Mouse (Mus musculus) CD4-positive helper T cell, adult 2 months (primary cell): ENCODE results near the gene Msi2.

Experiments used
- DNase-seq: peaks from one replicate; pipeline ENCODE4 v3.0.0-alpha.2; 2012; ENCODE audit warnings: low read depth, missing footprints, low spot score

Gene Msi2

GRCm38 (mm10) chr11:88369898-88370297 is 348.4 kb downstream of the Msi2 start:
- DNase-seq: no peak

GRCm38 (mm10) chr11:88367501-88367900 is 350.8 kb downstream of the Msi2 start:
- DNase-seq: no peak

GRCm38 (mm10) chr11:88365914-88366540 is 352.3 kb downstream of the Msi2 start:
- DNase-seq: no peak

- no peak for DNase-seq
Observed at GRCm38 (mm10) chr11:88364231-88364630, 354.1 kb downstream of the Msi2 start.

GRCm38 (mm10) chr11:88363481-88363880 is 354.8 kb downstream of the Msi2 start:
- no peak for DNase-seq

GRCm38 (mm10) chr11:88359736-88360135 is 358.6 kb downstream of the Msi2 start:
- DNase-seq: no peak

- DNase-seq: no peak
Observed at GRCm38 (mm10) chr11:88357325-88357724, 361.0 kb downstream of the Msi2 start.

GRCm38 (mm10) chr11:88356598-88357290 is 361.6 kb downstream of the Msi2 start:
- no peak for DNase-seq

- DNase-seq: no peak
Observed at GRCm38 (mm10) chr11:88356016-88356415, 362.3 kb downstream of the Msi2 start.

GRCm38 (mm10) chr11:88354771-88355170 is 363.5 kb downstream of the Msi2 start:
- DNase-seq: no peak

GRCm38 (mm10) chr11:88351722-88352473 is 366.4 kb downstream of the Msi2 start:
- DNase-seq: no peak

GRCm38 (mm10) chr11:88348690-88349089 is 369.6 kb downstream of the Msi2 start:
- DNase-seq: no peak

- DNase-seq: no peak
Observed at GRCm38 (mm10) chr11:88348056-88348455, 370.3 kb downstream of the Msi2 start.

- no peak for DNase-seq
Observed at GRCm38 (mm10) chr11:88346066-88346465, 372.2 kb downstream of the Msi2 start.

- DNase-seq: no peak
Observed at GRCm38 (mm10) chr11:88337926-88338325, 380.4 kb downstream of the Msi2 start.

GRCm38 (mm10) chr11:88334893-88335292 is 383.4 kb downstream of the Msi2 start:
- DNase-seq: no peak

GRCm38 (mm10) chr11:88332309-88332934 is 385.9 kb downstream of the Msi2 start:
- no peak for DNase-seq

GRCm38 (mm10) chr11:88331722-88332121 is 386.6 kb downstream of the Msi2 start:
- no peak for DNase-seq

GRCm38 (mm10) chr11:88330799-88331198 is 387.5 kb downstream of the Msi2 start:
- DNase-seq: no peak

- no peak for DNase-seq
Observed at GRCm38 (mm10) chr11:88328813-88329595, 389.3 kb downstream of the Msi2 start.

GRCm38 (mm10) chr11:88327016-88327415 is 391.3 kb downstream of the Msi2 start:
- DNase-seq: no peak
